Mouse (Mus musculus) retina, postnatal 1 day (tissue): ENCODE data around the gene Rora.

Experiments
- DNase-seq: peaks from one replicate; pipeline ENCODE4 v3.0.0-alpha.2; 2012

Gene Rora

DNA sequence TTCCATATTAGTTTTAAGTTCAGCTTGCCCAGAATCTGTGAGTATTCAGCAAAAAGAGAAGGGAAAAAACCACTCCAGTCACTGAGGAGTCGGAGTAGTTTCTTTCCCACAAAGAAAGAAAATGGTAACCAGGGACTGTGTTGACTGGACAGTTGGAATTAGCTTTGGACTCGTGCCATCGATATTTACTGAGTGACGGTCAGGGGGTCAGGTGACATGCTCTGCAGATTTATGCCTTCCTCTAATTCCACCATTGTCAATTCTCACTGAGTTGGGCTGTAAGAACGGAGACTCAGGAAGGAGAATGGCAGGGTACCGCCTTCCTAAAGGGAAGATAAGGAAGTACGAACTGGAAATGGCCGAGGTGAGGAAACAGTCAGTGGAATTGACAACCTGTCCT lies 670.2 kb downstream of the Rora start:
- DNase-seq = no peak

DNA sequence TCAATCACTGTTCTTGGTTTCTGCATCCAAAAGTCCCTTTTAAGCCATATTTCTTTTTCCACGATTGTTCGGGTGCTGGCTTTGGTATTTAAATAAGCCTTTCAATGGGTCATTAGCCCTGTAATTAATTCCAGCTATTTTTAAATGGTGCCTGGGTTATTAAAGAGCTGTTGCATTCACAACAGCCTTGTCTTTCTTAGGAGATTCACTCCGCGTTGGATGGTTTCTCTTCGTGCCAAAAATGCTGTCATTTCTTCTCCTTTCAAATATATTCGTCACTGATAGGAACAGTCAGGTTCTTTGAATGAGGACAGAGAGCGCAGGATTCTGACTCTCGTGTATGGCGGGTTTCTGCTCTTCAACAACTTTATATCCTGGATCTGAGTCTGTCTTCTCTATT lies 673.5 kb downstream of the Rora start:
- no peak for DNase-seq

DNA sequence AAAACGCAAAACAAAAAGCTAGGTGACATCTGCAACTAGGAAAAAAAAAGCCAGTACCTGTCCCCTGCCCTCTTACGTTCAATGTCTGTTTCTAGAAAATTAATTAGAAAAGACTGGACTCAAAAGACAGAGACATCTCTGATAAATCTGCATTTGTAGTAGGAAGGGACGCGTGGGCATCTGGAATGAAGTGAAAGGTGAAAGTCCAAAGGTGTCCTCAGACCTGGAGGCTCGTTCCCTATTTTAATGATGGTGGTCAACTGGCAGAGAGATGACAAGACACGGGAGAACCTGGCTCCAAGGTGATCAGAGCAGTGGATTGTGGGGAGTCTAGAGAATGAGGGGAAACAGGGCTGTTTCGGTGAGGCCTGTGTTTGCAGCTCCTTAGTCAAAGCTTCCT lies 674.0 kb downstream of the Rora start:
- DNase-seq = no peak

DNA sequence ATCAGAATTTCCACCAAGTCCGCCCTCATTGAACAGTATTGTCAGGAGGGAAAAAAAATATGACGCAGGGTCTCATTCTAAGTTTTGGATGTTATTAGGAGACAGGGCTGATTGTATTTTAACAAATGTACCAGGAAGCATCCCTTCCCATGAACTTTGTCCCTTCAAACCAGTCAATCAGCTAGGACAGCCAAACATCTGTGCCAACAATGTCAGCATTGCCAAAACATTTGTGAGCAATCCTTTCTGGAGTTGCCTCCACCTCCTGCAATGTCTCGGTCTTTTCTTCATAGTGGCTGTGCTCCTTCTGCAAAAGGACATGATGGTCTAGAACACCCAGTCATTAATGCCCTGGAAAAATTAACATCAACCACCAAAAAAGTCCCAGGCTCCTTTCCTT lies 678.2 kb downstream of the Rora start:
- DNase-seq = no peak

DNA sequence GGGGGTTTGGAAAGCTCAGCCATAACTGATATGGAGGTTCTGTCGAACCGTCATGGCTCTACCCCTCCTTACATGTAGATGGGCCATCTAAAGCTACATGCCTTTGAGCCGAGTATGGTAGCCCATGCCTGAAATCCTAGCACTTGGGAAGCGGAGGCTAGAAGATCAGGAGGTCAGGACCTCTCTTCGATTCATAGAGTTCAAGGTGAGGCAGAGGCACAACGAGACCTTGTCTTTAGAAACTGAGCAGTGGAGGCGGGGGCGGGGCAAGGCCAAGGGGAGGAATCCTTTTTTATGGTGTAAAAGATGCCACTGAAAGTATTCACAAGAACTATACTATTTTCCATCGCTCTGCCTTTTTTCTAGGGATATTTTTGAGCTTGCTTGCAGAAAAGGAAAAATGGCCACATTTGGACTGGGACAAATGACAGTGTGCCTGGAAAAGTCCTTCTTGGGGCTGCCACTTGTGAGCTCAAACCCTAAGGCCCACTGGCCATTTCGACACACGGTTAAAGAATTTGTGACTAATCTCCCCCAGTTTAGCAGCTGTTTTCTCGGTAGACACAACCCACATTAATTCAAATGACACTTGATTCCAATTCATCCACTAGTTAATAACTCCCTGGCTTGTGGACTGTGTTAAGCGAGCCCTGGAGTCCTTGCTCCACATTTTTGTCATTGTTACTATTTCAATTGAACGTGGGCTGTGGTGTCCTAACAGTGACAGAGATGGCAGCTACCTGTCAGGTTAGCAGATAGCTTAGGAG lies 679.4 kb downstream of the Rora start:
- DNase-seq = no peak

DNA sequence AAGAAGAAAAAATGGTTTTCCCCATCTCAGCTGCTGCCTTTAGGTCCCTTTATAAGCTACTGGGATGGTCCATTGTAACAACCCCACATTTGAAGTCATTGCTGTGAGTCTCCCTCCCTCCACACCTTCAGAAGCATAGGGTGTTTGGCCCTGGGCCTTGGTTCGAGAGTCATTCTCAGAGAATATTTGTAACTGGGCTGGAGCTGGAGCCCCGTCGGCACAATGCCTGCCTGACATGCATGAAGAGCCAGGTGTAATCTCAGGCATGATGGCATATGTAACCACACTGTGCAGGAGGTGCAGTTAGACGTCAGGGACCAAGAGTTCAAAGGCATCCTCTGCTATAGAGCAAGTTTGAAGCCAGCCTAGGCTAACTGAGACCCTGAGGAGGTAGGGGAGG lies 680.1 kb downstream of the Rora start:
- DNase-seq = no peak

DNA sequence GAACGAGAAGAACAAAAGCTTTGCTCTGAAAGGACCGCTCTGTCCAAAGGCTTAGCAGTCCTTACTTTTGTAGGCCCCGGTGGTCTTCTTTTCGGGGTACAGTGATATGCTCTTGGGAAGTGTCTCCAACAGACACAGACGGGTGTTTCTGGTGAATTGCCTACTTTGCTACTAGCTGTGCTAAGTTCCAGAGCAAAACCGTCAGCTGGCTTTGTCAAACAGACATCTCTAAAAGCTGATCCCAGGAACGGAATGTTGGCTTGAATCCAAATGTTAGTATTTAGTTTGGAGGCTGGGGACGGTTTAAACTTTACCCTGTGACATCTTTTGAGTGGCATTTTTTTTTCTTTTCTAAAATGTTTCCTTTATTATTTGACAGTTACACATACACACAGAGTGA lies 680.5 kb downstream of the Rora start:
- DNase-seq = peak; percentile 24

DNA sequence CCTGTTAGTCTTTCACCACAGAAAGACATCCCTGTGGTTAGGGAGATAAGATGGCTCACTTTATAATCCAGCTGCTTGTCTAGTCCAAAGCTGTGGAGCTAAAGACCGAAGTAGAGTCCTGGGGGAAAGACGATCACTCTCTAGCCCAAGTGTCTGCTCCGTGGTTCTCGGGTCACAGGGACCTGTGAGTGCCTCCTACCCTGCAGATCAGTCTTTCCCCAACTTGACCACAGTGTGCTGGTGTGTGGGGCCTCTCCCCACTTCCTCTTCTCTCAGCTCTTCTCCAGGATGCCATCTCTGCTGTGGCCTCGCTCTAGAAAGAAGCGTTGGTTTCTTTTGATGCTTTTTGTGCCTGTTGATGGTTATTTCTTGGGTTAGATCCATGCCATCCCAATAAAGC lies 682.5 kb downstream of the Rora start:
- no peak for DNase-seq

DNA sequence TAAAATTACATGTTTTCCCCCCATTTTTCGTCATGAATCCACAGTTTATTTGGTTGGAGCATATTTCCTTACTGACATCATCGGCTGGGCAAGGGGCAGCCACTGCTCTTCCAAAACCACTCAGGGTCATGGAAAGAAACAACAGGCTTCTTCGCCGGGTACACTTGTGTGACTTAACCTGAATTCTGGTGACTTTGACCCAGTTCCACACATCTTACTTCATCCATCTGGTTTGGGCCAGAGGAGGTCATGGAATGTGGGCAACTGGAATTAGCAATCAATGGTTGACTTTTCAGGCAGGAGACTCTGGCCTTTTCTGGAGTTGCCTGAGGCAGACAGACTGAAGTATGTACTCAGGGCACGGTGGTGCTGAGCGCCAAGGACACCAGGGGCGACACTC lies 685.6 kb downstream of the Rora start:
- no peak for DNase-seq

DNA sequence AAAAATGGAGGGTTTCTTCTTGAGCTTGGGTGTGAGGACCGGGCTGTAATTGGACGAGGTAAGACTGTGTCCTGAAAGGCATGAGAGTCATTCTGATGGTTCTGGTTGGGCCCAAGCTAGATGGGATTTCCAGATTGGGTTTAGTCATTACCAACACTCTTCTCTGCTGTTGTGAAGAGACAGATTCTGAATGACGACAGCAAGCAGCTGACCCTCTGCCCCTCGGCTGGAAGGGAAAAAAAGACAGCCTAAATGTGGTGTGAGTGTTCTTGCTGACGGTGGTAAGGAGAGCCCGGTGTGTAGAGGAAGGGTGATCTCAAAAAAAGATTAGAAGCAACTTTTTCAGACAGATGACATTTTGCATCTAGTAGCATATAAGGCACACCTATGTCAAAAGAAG lies 686.2 kb downstream of the Rora start:
- no peak for DNase-seq

DNA sequence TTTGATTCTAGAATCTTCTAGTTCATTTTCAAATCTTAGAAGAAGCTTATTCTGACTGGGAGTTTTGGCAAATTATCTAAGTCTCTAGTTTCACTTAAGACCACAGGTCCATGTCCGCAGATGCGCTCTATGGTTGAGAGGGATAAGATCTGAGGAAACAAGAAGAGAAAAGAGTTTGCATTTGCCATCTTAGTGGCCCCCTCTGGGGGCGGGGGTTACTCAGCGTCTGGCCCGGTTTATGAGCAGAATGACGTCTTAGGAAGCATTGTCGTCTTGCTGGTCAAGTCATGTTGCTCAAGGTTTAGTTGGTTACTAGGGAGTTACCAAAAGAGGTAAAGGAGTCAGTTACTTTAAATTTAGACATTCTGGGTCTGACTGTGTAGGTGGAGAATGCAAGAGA lies 686.8 kb downstream of the Rora start:
- DNase-seq = no peak

DNA sequence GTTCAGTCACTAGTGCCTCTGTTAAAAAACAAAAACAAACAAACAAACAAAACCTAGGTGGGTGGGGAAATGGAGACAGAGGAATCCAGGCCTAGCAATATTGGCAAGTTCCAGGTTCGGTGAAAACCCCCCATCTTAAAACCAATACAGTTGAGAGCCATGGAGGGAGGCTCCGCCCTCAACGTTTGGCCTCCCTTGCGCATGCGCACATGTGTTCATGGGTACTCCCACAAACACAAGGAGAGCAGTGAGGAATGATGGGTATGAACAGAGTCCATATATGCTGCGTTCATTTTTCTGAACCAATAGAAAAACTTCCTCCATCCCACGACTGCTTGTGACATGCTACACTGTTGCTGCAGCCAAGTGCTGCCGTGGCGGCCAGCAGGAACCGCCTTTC lies 690.3 kb downstream of the Rora start:
- DNase-seq = no peak

DNA sequence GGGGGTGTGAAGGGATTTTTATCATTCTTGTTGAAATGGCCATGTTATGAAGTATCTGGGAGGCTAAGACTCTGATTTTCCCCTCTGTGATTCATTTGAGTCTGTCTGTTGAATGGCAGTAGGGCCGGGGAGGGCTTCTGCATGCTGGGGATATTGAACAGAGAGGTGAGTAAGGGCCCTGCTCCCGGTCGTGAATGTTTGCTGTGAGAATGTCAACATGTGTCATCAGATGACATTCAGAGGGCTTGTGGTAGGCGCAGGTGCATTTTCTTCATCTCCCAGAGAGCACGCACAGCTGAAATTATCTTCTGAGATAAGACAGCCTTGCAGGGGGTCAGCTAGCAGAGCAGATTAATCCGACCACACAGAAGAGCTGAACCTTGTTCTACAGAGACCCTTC lies 692.0 kb downstream of the Rora start:
- no peak for DNase-seq

DNA sequence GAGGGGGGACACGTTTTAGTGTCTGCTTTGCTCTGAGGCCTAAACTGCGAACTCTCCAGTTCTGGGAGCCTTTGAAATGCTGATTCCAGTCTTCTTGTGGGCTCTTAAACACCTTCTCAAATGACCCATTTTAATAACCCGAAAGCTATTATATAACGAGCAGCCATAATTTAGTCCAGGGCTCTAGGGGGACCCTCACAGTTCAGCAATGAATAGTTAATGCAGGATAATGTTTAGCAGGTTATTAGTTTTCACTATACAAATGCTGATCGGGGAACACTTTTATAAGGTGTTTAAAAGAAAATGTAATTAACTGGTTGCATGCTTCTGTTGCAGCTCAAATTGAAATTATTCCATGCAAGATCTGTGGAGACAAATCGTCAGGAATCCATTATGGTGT lies 694.2 kb downstream of the Rora start:
- no peak for DNase-seq

DNA sequence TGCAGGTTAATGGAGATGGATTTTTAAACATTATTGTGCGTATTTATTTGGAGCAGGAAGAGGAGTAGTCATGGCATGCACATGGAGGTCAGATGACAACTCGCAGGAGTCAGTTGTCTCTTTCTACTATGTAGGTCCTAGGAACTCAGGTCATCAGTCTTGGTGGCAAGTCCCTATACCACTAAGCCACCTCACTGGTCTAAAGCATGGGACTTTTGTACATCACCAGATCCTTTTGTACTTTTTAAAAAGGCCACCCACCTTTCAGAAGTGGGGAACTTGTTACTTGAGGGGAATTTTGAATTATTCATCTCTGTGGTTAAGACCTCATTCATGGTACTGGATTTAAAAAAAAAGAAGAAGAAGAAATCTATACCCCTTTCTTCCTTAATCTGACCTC lies 696.0 kb downstream of the Rora start:
- DNase-seq = no peak

DNA sequence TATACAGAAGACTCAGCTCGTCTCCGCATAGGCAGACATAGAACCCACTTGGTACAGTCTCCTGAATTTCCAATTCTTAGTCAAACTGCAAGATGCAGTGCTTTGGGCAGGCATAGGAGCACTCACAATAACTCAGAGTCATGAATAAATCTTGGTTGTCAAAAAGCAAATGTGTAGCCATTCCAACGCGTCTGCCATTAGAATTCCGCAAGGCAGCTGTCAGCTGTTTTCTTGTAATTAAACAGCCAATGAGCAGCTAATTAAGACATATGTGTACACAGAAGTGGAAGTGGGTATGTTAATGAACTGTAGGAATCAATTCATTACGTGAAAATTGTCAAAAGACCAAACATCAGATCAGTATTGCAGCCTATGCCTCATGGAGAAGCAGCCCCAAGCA lies 700.6 kb downstream of the Rora start:
- no peak for DNase-seq

DNA sequence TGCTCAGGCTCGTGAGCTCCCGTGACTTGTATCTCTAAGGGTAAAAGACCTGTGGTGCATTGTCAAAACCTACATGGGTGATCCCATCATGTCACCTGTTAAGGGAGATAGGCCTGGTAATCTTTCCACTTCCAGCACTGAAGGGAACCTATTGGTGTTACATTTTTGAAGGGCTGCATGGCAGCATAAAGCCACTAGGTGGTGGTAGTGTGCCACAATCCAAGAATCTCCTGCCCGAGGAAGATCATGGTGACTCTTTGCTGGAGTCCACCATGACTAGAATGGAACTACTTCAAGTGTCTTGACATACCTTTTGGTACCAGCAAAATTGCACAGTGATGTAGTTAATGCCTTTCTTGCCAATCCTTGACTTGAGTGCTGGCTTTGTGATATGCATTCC lies 704.2 kb downstream of the Rora start:
- DNase-seq = peak; percentile 65

DNA sequence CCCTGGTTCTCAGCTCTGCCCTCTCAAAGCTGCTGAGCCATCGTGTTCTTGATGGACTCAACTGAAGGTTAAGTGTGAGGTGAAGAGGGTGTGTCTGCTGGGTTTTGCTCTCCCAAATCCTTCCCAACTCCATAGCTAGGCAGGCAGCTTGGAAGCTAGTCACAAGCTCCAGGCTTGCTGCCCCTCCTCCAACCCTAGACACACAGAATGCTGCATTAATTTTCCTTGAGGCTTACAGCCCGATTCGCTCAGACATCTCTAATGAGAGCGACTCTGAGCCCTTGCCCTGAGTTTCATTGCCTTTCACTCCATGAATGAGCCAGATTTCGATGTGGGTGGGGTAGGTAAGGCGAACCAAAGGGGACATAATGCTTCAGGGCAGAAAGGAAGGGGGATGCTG lies 705.2 kb downstream of the Rora start:
- peak; percentile 50 for DNase-seq

DNA sequence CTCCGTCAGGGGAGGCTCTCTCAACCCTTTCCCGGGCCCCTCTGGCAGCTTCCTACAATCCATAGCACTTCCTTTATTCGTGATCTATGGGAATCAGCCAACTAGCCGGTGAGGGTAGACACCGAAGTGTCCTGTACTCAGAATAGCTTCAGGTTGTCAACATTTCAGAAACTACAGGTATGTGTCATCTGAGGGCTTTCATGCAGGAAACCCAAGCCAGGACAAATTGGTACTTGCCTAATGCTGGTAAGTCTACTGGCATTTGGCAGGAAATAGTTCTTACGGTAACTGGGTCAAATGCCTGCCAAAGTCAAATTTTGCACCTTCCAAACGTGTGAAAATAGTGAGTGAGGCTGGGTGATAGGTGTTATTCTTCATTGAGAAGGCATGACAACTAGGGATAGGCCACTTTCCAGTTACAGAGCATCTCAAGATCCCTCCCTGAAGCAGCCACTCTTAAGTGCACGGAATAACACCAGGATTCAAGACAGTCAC lies 708.4 kb downstream of the Rora start:
- DNase-seq = no peak

DNA sequence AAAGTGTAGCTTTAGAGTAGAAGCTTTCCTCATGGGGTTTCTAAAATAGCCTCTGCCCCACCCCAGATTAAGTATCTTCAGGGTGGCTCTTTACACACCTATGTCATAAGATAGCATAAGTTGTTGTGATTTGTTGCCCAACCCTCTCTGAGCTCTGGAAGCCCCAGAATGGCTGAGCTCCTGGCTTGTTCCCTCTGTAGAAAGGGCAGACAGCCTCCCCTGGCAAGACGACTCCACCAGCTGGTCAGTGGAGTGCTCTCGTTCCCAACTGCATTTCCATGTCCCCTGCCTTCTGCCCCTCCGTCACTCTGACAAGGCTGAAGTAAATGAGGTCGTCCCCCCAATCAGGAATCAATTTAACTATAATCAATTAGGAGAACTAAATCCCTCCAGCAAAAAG lies 709.2 kb downstream of the Rora start:
- no peak for DNase-seq

DNA sequence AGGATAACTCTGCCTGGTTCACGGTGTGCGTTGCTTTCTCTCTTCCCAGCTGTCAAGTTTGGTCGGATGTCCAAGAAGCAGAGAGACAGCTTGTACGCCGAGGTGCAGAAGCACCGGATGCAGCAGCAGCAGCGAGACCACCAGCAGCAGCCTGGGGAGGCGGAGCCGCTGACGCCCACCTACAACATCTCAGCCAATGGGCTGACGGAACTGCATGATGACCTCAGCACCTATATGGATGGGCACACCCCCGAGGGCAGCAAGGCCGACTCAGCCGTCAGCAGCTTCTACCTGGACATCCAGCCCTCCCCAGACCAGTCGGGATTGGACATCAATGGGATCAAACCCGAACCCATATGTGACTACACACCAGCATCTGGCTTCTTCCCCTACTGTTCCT lies 710.5 kb downstream of the Rora start:
- no peak for DNase-seq

DNA sequence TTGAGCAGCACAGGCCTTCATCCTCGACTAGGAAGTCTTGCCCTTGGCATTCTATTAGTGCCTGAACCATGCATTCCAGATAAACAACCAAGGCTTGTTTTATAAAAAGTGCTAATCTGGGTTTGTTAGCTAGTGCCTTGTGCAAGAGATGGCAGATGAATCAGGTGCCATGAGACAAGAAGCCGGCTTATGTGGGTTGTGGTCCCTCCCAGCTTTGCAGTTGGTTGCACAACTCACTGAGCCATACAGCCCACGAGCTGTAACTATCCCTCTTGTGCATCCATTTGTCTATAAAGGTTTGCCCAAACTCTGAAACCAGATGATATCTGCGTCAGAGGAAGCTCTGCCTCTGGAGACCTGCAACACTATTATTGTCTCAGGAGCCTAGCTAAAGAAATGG lies 713.5 kb downstream of the Rora start:
- no peak for DNase-seq

DNA sequence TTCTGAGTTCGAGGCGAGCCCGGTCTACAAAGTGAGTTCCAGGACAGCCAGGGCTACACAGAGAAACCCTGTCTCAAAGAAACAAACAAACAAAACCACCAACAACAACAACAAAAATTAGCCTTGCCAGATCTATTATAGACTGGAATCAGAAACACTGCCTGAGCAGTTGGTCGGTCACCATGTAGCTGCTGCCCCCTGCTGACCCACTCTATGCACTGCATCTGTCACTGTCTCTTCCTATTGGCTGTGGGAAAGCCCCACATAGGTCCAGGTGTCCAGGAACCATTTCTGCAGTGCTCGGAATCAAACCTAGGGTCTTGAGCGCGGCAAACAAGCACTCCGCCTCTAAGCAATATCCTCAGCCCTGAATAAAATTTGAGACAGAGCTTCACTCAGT lies 714.5 kb downstream of the Rora start:
- DNase-seq = peak; percentile 64

DNA sequence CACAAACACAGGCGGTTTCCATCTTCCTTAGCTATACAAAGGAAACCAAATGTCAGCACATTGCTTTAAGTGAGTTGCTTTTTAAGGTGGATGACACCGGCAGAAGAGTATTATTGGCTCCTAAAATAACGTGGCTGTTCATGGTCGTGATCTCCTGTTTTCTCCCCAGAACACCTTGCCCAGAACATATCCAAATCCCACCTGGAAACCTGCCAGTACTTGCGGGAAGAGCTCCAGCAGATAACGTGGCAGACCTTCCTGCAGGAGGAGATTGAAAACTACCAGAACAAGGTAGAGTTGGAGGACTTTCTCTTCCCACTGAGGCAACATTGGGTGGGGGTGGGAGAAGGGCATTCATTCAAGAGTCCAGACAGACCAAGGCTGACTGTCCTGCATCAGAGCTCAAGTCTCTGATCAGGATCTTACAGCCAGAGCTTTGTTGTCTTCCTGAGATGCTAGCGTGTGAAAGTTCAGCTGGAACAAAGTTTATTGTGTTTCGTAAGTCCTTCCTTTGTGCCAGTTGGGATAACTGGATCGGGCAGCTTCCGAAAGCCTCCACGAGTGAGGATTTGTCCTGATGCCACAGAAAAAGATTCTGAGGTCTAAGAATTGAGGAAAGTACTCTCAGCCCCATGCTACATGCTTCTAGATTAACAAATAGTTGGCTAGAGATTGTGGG lies 717.6 kb downstream of the Rora start:
- DNase-seq = no peak

DNA sequence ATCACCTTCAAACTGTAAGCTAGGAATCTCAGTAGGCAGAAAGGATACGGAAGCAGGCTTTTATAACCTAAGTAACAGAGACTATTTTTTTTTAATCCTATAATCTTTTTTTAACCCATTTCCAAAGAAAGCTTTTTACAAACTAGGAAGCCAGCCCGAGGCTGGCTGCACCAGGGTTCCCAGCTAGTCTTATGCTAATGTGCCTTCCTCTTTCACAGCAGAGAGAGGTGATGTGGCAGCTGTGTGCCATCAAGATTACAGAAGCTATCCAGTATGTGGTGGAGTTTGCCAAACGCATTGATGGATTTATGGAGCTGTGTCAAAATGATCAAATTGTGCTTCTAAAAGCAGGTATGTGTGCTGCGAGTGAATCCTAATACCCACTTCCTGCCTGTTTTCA lies 719.3 kb downstream of the Rora start:
- no peak for DNase-seq
